Mouse (Mus musculus): ENCODE results near the gene Olfr541.
"Not testable (repeated sequence)": the region's sequence is repeated elsewhere in the genome, so short reads cannot be mapped to it uniquely, and the experiment has no call there.

Gene Olfr541

GRCm38 (mm10) chr7:140696967-140697366 is at the start of gene Olfr541:
Gene Olfr541, plus strand, starts transcription at chr7:140697267.
- DNase-seq (ENCODE audit: extremely low spot score, low spot score), result no peak

- DNase-seq (ENCODE audit: extremely low spot score, low spot score), result no peak
These were observed 37.4 kb upstream of the Olfr541 start, which contains the start of gene Olfr539 for GRCm38 (mm10) chr7:140659630-140660029. Gene Olfr539, plus strand, starts transcription at chr7:140659930.

GRCm38 (mm10) chr7:140670693-140671092 is 26.4 kb upstream of the Olfr541 start:
- not testable (repeated sequence) for DNase-seq (ENCODE audit: extremely low spot score, low spot score)

DNA sequence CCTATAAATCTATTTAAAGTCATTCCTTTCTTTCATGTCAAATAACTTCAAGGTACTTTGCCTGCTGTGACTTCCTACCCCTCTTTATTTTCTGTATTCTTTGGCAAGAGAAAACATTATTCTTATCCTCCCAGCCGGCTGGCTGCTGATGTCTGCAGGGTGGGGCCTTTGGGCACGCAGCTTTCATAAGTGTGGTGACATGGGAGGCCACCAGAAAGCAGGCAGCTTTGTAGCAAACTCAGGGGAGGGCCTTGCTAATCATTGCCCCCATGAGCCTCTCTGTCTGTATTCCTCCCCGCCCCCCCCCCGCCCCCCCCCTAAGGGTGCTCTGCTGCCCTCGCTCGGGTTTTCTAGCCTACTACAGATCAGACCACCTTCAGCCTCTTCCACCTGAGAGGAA is 21.2 kb upstream of the Olfr541 start:
- DNase-seq (ENCODE audit: extremely low spot score, low spot score), result no peak

DNA sequence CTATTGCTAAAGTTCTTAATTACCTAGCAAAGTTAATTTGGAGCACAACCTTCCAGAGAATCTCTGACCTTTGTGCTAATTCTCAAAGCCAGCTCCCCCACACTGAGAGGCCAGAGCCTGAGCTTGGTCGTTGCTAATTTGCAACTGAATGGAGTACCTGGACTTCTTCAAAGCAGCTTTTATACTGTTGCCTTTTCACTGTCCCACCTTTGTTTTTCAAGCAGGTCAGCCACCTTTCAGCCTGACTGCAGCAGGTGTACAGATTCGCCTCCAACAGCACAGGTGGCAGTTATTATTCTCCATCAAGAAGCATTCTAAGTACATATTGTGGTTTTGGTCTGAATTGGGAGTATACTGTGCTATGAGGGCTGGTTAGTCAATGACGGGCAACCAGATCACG is 17.5 kb upstream of the Olfr541 start:
- DNase-seq (ENCODE audit: extremely low spot score, low spot score), result not testable (repeated sequence)

GRCm38 (mm10) chr7:140681651-140682050 is 15.4 kb upstream of the Olfr541 start, which contains the start of gene Olfr45:
Gene Olfr45, plus strand, starts transcription at chr7:140681951.
- DNase-seq (ENCODE audit: extremely low spot score, low spot score), result no peak

- no peak for DNase-seq (ENCODE audit: extremely low spot score, low spot score)
These were observed 9.3 kb downstream of the Olfr541 start for GRCm38 (mm10) chr7:140706348-140706747.

DNA sequence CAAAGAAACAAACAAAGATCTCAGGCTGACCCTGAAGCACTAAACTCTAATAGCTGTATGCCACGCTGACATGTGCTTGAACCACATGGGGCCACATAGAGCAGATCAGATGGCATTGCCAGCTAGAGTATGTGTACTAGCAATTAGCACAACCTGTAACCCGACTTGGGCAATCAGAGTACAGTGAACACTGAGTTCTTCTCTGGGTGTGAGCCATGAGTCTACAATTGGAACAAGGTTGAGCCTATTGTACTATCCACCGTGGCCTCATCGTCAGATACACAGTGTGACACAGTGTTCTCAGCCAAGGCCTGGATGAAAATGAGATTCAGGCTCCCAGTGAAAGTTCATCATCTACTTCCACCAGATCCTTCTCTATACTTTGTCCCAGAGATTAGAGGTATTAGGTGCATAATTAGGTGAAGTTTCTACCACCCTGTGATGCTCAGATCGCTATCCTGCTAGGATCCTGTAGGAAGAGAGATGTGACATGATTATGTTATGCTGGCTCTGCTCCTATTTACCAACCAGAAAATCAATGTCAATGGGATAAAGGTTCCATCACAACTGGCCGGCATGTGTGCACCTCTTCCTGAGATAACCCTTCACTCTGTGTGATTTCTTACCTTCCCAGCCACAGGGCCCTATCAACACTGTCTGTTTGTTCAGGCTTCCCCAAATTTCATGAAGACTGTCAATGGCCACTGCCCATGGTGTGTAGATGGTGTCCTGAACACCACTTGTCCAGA is 10.6 kb downstream of the Olfr541 start:
- no peak for DNase-seq (ENCODE audit: extremely low spot score, low spot score)

DNA sequence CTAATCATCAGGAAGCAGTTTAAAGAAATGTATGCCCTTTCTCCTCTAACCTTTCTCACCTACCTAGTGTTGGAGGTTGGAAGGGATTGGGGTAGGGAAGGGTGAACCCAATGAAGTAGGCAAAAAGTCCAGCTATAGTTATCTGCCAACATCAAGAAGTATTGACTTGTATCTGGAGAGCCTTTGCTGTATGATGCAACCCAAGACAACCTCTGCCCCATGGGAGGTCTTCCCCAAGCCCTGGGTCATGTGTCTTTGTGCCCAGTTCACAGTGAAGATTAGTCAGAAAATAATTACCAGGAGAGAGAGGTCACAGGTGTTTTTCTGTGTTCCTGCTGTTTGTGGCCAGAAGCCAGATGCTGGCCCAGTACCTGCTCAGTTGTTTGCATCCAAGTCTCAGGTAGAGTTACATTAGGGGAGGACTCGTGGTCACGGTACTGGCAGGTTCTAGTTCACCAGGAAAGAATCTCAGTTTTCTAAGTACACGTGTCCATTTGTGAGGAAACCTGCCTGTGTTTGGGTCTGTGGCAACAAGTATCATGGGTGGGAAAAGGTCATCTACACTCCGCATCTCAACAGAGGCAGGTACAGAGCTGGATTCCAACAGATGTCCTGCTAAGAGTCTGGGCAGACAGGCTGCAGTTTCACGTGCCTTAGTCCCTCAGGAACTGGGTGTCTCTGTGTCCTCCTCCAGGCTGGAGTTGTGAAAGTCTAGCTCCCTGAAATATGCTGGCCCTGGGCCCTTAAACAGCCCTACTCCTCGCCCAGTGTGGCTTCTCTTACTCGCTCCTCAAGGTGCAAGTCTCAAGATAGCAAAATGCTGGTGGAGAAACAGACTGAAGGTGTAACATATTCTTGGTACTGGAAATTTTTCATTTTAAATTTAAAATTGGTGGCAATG is 20.3 kb downstream of the Olfr541 start:
- no peak for DNase-seq (ENCODE audit: extremely low spot score, low spot score)

DNA sequence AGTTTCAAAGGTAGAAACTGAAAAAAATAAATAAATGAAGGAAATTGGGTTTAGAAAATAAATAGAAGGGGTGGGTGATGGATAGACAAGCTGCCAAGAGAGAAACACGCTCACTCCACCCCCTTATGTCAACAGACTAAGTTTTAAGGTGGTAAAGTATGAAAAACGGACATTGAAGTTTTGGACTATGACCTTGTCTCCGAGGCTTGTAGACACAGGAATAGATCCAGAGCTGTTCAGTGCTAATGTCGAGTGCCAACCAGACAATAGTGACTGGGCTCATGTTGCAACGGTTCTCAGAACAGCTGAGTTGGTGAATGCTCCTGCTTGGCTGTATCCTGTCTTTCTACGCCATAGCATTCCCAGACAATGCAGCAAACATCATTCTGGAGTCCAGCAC is 24.0 kb downstream of the Olfr541 start:
- no peak for DNase-seq (ENCODE audit: extremely low spot score, low spot score)

DNA sequence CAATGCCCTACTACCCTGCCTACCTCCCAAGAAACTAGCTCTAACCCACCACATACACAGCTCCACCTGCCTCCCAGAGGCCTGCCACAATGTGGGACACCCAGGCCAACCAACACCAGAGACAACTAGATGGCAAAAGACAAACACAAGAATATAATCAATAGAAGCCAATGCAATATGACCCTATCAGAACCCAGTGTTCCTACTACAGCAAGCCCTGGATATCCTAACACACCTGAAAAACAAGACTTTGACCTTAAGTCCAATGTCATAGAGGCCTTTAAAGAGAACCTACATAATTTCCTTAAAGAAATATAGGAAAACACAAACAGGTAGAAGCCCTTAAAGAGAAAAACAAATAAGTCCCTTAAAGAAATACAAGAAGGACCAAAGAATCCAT is 28.5 kb downstream of the Olfr541 start:
- no peak for DNase-seq (ENCODE audit: extremely low spot score, low spot score)

- DNase-seq (ENCODE audit: extremely low spot score, low spot score), result no peak
These were observed 36.1 kb downstream of the Olfr541 start for GRCm38 (mm10) chr7:140733162-140733561.

- no peak for DNase-seq (ENCODE audit: extremely low spot score, low spot score)
These were observed 50.3 kb downstream of the Olfr541 start for GRCm38 (mm10) chr7:140747402-140747801.

GRCm38 (mm10) chr7:140748116-140748826 is 51.2 kb downstream of the Olfr541 start:
- DNase-seq (ENCODE audit: extremely low spot score, low spot score), result no peak

GRCm38 (mm10) chr7:140748827-140749160 is 51.7 kb downstream of the Olfr541 start:
- no peak for DNase-seq (ENCODE audit: extremely low spot score, low spot score)

DNA sequence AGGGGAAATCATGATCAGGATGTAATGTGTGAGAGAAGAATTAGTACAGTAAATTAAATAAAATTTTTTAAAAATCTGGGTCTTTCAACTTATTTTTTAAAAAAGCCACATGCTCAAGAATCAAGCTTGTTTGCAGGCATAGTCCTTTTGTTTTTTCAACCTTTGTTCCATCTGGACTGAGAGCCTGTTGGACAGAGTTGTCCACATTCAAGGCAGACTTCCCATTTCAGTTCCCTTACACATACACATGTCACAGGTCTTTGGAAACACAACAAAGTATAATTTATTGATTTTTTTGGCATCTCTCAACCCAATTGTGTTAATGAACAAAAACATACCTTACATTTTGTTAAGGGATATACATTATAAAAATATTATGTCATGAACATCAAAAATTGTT is 57.5 kb downstream of the Olfr541 start:
- DNase-seq (ENCODE audit: extremely low spot score, low spot score), result no peak

Measured in neural tube, embryonic 10.5 days (tissue).